Mouse (Mus musculus): ENCODE results near the gene Clba1. TPM values are rescaled to one million over a fixed set of nuclear protein-coding genes. Genes with fewer than 3 reads are reported as not detected.
"Not testable (repeated sequence)": the region's sequence is repeated elsewhere in the genome, so short reads cannot be mapped to it uniquely, and the experiment has no call there.

The Clba1 gene
- total RNA-seq, 2 experiments from 2014 or later: not detected

DNA sequence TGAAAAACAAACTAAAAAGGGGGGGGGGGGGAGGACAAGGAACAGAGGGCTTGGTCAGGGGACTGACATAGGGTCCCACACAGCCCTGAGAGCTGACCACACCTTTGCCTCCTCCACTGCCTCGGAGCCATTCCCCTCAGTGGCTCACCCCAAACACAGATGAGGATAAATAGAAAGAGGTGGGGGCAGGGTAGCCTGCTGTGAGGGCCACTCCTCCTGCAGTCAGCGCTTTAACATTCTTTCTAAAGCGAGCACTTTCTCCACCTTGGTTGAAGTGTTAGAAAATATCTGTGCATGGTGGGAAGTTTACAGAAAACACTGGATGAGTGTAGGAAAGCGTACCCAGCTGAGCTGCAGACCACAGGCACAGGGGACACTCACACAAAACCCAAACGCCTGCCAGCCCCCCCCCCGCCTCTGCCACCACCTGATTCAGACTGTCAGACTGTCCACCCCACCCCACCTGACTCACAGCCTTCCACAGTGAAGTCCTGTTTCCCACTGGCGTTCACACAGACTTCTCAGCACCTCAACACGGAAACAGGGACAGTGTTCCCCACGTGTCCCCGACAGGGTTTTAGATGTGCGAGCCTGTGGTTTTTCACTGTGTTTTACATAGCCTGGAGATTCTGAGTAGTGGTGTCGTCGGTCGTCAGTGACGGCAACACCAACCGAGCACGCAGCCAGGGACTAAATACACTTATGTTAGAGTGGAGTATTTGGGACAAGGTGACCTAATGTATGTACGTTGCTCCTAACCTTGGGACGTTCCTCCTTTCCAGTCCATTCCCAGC, 1.6 kb downstream of the Clba1 start:
- no peak for ATAC-seq (replicated peaks; ENCODE audit: low FRiP score, poor library complexity, severe bottlenecking)

DNA sequence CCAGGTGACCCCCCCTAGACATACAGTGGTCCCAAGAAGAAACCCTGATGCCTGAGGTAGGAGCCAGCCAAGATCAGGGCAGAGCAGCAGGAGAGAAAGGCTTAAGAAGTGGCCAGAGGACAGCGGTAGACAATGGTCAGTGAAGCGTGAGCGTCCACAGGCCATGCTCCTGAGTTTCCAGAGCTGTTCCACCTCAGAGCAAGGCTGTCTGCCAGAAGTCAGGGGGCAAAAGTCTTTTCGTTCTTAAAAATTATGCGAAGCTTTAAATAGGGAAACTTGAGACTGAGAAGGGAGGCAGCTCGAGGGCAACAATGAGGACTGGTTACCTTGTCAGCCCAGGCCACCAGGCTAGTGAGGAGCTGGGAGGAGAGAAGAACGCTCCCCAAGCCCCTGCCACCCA, 4.6 kb downstream of the Clba1 start:
- no peak for ATAC-seq (replicated peaks; ENCODE audit: low FRiP score, poor library complexity, severe bottlenecking)

DNA sequence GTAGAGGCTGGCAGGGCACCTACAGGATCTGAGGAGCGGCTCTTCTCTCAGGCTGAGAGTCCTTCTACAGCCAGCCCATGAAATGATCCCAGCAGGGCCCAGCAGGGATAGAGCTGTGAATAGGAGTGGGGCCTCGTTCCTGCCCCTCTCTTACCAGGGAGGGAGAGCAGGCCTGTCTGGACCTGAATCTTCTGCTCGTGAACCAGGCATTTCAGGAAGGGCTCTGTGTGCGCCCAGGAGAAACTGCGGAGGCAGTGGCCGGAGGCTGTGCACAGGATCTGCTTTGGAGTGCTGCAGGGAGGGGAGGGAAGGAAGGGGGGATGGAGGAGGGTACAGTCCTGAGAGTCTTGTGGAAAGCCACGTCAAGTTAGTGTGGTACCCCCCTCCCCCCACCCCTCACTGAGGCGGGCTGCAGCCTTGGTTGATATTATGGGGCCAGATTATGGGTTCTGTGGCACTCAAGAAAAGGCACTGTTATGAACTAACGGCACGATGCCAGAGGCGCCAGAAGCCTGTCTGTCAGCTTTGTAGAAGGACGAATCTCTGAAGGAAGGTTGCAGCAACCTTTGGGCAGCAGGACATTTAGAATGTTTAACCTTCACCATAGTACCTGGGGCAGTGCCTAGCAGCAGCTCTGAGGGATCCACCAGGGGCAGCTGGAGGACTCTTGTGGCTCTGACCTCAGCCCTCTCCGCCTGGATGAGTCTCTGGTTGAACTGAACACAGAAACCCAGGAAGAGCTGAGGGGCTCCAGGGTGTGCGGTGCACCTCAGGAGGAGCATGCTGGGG, 6.1 kb downstream of the Clba1 start:
- no peak for ATAC-seq (replicated peaks; ENCODE audit: low FRiP score, poor library complexity, severe bottlenecking)

DNA sequence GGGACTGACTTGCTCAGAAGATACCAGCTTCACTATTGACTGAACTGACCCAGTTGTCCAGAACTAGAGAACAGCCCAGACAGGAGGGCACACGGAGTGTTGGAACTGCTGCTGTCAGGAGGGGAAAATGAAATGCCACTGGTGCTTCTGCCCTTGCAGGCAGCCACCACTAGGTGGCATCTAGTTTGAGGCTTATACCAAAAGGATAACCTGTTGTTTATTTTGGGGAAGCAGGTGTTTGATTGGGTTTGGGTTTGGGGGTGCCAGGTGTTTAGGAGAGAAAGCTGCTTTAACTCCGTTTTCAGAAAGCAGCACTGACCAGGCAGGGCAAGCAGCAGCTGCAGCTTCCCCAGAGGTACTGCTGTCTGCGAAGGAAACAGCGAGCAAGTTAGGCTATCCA, 7.6 kb downstream of the Clba1 start:
- ATAC-seq (replicated peaks; ENCODE audit: low FRiP score, poor library complexity, severe bottlenecking): peak; percentile 64; the same call in 1 of the 2 replicates

DNA sequence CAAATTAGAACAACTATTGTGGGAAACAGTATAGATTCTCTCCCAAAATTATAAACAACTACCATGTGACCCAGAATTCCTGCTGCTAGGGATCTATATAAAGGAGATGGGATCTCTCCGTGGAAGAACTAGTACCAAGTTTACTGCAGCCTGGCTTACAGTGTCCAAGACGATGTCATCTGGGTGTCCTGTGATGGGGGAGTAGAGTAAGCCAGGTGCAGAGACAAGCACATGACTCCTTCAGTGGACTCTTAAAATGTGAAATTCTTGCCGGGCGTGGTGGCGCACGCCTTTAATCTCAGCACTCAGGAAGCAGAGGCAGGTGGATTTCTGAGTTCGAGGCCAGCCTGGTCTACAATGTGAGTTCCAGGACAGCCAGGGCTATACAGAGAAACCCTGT, 8.1 kb downstream of the Clba1 start:
- ATAC-seq (replicated peaks; ENCODE audit: low FRiP score, poor library complexity, severe bottlenecking): not testable (repeated sequence)

DNA sequence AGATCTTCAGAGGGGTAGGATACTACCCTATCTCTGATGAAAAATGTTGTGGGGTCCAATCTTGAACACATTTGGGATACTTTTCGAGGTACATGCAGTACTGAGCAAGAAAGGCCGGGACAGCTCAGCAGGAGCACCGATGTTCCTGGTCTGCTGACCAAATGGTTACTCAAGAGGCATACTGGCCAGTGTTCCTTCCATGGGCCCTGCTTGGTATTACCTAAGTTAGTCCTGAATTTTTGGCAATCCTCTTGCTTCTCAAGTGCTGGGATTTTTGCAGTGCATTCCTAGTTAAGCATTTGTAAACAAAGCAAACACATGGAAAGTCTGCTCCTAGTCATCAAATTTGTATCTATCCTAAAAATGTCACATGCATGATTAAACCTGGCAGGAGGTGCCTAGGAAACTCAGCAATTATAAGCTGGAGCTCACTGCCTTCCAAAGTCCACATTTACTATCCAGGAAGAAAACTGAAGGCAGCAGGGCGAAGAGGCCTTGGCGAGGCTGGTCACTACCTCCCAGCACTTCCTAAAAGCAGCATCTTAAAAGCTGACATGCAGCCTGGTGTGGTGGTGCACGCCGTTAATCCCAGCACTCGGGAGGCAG, 10.4 kb downstream of the Clba1 start:
- ATAC-seq (replicated peaks; ENCODE audit: low FRiP score, poor library complexity, severe bottlenecking): no peak

DNA sequence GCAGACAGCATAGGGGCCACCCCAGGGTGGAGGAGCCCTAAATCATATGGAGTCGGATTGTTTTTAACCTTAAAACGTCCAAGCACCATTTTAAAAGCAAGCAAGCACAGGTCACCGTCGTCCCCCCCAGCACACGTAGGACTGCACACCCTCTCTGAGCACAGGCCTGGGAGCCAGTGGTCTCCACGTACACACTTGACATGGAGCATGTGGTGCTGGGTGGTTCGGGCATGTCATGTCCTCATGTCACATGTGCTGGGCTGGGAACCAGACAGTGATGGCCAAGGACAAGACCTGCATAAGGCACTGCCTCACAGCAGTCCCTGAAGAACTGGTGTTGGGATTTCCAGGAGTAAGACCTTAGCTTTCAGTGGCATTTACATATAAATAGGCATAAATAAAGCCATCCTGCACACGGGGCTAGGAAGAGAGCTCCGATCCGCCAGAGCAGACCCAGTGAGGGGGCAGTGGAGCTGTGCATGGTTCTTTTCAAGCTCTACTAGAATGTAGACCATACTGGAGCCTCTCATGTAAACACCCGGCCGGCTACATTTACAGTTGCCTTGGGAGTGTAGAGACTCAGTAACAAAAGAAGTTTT, 11.8 kb downstream of the Clba1 start:
- ATAC-seq (replicated peaks; ENCODE audit: low FRiP score, poor library complexity, severe bottlenecking): no peak

DNA sequence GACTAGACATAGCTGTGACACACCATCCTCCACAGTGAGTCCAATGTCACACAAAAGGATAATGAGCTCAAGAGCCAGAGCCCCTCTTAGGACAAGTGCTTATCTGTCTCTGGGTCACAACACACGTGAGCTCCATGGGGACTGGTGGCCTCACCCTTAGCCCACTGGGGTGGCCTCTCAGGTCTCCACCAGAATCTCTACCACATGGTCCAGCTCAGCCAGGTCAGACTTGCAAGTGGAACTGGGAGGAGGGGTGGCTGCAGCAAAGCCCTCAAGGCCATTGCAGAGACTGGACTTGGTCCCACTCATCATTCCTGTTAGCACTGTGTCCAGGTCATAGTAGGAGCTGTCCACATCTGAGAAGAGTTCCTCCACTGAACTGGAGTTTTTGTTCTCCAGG, 12.5 kb downstream of the Clba1 start:
- ATAC-seq (replicated peaks; ENCODE audit: low FRiP score, poor library complexity, severe bottlenecking): no peak

DNA sequence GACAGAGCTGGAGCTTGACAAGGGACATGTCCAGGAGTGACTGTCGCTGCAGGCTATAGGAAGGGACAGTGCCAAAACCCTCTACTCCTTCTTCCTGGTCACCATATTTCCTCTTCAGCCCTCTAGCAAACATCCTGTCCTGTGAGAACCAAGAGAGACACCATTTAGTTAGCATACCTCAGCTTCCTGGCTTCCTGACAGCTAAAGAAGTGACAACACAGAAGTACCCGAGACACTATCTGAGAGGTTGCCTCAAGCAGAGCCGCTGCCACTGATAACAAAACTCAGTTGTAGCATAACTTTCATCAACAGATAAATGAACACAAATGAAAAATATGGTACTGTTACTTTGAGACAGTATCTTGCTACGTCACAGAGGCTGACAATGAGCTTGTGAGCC, 13.2 kb downstream of the Clba1 start:
- ATAC-seq (replicated peaks; ENCODE audit: low FRiP score, poor library complexity, severe bottlenecking): no peak

DNA sequence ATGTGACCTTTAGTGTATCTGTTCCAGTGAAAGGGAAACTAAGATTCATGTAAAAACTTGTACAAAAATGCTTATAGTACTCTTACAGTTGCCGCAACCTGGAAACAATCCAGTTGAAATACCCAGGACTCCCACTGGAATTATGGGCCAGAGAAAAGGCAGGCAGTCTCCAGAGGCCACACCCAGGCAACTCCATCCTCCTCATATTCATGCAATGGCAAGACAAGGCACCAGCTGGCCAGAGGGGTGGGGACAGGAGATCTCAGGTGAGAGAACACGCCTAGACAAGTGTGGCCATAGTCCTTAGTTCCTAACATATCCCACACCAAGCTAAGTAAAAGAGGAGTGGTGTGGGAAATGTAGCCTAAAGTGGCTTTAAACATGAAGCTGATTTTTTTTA, 13.9 kb downstream of the Clba1 start:
- ATAC-seq (replicated peaks; ENCODE audit: low FRiP score, poor library complexity, severe bottlenecking): no peak

DNA sequence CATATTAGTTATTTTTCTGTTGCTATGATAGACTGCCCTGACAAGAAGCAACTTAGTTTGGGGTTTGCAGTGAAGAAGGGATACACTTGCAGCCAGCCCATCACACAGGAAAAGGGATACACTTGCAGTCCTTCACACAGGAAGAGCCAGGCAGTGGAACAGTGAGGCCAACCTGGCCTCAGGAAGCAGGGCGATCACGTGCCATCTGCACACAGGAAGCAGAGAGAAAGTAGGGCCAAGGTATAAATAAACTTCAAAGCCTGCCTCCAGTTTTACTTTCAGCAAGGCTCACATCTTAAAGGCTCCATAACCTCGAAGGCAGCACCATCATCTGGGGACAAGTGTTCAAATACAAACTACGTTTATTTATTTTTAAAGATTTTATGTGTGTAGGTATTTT, 14.5 kb downstream of the Clba1 start:
- no peak for ATAC-seq (replicated peaks; ENCODE audit: low FRiP score, poor library complexity, severe bottlenecking)

DNA sequence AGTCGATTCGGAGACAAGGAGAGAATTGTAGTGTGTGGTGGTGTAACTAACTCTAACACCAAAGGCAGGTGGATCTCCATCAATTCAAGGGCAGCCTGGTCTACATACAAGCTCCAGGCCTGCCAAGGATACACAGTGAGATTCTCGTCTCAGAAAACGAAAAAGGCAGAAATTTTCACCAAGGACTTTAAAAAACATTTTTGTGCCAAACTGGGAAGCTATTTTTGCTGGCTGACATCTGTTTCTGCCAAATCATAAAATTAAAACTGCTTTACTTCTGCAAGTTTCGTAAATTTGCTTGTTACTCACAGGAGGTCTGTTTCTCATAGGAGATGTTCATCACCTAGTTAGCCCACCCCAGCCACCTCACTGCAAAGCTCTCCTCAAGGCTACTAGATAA, 17.2 kb downstream of the Clba1 start:
- no peak for ATAC-seq (replicated peaks; ENCODE audit: low FRiP score, poor library complexity, severe bottlenecking)

DNA sequence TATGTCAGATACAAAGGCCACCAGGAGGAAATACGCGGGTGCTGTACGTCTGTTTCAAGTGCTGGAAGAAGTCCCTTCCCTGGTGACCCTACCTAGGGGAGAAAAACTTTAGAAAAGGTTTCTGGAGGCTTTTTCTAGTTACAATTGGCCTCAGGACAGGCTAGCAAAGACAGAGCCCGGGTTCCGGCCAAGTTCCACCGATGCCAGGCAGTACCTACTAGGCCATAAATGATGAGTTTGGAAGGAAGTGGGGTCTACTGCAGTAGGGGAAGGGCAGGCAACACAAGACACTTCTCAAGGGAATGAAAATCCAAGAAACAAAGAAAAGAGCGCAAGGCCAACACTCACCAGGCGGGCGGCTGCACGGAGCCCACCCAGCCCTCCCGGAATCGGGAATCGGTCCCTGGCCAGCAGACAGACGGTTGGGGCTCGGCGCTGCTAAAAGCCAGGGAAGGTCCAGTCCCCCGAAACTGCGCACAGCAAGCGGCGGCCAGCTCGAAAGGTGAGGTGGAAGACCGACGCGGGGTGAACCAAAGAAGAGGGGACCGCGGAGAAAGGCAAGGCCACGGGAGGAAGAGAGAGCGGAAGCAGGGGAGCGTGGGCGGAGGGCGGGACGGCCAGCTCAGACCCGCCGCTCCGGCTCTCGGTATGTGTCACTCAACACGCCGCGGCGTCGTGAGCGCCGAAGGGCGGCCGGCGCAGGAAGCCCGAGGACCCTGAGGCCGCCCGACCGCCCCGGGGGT, 19.9 kb downstream of the Clba1 start:
- ATAC-seq (replicated peaks; ENCODE audit: low FRiP score, poor library complexity, severe bottlenecking): peak; percentile 22

DNA sequence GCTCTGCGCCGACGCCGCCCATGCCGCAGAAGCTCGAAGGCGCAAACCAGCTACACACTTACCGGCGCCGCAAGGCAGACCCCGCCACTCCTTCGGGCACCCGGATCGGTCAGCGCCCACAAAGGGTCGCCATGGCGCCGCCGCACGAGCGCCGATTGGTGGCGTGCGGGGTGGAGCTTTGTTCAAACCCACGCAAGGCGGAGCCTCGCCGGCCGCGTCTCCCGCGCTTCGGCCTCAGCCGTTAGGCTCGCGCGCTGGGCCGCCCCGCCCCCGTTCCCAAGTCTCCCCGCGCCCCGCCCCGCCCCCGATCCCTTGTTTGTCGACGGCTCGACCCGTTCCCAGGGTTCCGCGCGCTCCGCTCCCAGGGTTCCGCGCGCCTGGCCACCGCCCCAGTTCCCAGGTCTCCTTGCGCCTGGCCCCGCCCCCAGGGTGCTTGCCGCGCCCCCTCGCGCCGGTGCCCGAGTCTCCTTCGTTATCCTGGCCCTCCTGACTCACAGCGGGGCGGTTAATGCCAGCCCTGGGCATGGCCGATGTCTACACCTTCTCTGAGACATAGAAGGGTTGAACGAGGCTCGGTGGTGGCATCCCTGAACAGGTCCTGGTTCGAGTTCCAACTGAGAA, 20.6 kb downstream of the Clba1 start, which contains the start of gene Cdca4:
TSS of gene Cdca4 (minus strand) at position 180 of the 621 bp plus-strand sequence.
- ATAC-seq (replicated peaks; ENCODE audit: low FRiP score, poor library complexity, severe bottlenecking): peak; percentile 91

DNA sequence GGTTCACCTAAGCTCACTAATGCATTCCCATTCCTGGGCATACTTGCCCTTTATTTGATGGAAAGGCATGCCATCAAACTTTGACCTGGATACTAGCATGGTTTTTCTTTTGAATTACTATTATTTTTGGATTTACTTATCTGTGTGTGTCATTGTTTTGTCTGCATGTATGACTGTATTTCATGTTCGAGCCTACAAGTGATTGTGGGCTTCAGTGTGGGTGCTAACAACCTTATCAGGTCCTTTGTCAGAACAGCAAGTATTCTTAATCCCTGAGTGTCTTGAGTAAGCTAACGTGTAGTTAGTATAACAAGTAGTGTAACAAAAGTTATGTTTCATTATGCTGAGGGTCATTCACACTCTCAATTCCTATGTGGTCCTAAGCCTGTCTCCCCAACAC, 21.4 kb downstream of the Clba1 start:
- ATAC-seq (replicated peaks; ENCODE audit: low FRiP score, poor library complexity, severe bottlenecking): no peak

DNA sequence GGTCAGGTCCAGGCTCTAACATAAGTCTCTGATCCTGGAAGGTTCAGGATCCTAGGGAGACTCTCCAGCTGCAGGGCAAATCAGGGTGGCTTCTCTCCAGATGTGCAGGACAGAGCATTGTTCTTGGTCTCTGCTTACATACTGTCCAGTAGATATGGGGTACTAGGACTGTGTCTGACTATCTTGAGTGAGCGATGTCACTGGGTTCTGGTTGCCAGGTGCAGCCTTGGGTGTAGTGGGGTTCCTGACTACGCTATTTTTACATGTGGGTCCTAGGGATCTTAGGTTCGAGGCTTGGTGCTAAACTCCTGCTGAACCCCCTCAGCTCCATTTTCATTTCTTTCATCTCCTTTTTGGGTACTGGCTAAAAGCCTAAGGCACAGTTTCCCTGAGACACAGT, 21.8 kb downstream of the Clba1 start:
- no peak for ATAC-seq (replicated peaks; ENCODE audit: low FRiP score, poor library complexity, severe bottlenecking)

DNA sequence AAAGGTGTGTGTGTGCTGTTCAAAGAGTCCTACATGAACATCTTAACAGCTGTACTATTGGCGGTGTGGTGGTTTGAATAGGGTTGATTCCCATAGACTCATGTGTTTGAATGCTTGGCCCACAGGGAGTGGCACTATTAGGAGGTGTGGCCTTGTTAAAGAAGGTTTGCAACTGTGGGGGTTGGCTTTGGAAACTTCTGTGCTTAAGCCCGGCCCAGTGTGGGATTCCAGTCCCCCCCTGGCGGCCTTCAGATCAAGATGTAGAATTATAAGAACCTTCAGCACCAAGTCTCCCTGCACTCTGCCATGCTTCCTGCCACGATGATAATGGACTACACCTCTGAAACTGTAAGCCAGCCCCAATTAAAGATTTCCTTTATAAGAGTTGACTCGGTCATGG, 23.7 kb downstream of the Clba1 start:
- no peak for ATAC-seq (replicated peaks; ENCODE audit: low FRiP score, poor library complexity, severe bottlenecking)

DNA sequence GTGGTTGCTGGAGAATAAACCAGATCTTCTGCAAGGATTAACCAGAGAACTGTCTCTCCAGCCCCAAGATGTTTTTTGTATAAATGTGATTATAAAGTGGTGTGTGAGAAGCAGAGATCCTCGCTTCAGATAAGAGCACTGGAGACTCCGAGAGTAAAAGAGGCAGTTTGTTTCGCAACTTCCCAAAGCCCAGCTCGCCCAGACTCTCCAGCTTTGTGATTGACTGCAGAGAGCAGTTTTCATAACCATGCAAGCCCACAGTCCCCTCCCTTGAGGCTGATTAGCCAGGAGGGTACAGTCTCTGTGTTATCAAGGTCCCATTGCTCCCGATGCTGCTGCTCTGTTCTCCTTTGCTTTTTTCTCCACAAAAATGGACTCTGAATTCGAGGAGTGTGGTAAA, 24.8 kb downstream of the Clba1 start:
- ATAC-seq (replicated peaks; ENCODE audit: low FRiP score, poor library complexity, severe bottlenecking): no peak

DNA sequence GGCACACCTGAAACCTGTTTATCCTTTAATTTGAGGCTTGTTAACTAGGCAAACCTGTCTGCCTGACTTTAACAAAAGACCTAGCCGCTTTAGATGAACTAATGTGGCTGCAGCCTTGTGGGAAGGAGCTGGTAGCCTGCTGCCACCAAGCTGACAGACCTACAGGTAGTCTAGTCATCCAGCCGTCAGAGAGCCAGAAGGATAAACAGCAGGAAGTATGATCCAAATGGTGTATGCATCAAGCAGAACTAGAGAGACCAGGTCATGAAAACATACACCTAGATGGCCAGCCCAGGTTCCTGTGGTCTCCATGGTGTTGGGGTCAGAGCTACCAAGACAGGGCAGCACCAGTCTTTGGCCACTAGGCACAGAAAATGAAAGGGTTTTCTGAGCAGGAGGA, 26.3 kb downstream of the Clba1 start:
- no peak for ATAC-seq (replicated peaks; ENCODE audit: low FRiP score, poor library complexity, severe bottlenecking)

Measured in erythroblast, adult 5-6 weeks (primary cell).